Mouse (Mus musculus) bone marrow macrophage, adult 2 months (primary cell): Measurements from ENCODE around the gene Caprin2.

Experiments
- CTCF ChIP-seq: IDR thresholded peaks from 2 replicates; pipeline ENCODE4 v1.5.1; 2012; ENCODE audit warnings: low read depth, mild to moderate bottlenecking, low read length, moderate library complexity
- POLR2A ChIP-seq: IDR thresholded peaks from 2 replicates; pipeline ENCODE4 v1.6.1; 2012; ENCODE audit warnings: mild to moderate bottlenecking, low read depth, low read length, borderline replicate concordance

DNA sequence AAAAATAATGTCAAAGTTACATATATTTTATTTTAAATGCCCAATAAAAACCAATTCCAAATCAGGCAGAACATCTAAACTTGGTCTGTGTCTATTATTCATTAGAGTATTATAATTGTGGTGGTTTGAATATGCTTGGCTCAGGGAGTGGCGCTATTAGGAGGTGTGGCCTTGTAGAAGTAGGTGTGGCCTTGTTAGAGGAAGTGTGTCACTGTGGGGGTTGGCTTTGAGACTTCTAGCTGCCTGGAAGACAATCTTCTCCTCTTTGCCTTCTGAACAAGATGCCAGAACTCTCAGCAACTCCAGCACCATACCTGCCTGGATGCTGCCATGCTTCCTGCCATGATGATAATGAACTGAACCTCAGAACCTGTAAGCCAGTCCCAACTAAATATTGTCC lies 22.1 kb downstream of the Caprin2 start:
- TF ChIP-seq POLR2A: no peak
- TF ChIP-seq CTCF: no peak
